Mouse (Mus musculus) ES-Bruce4 (cell line): ENCODE results near the gene Calr4. TPM values are rescaled to one million over a fixed set of nuclear protein-coding genes. Genes with fewer than 3 reads are reported as not detected.

Experiments used
- H3K27ac ChIP-seq: 2 replicates; pipeline ENCODE4 v1.5.1; 2012; ENCODE audit warnings: low read length, inconsistent platforms; ENCODE audit not compliant: insufficient read depth
- H3K27me3 ChIP-seq: 2 replicates; pipeline ENCODE4 v1.6.1; 2012; ENCODE audit warnings: mild to moderate bottlenecking, low read length, inconsistent platforms; ENCODE audit not compliant: control insufficient read depth, poor library complexity, insufficient read depth, severe bottlenecking
- H3K36me3 ChIP-seq: 2 replicates; pipeline ENCODE4 v1.6.1; 2012; ENCODE audit warnings: inconsistent platforms, mild to moderate bottlenecking, low read length, moderate library complexity; ENCODE audit not compliant: control insufficient read depth, poor library complexity, insufficient read depth, severe bottlenecking
- H3K4me1 ChIP-seq: one replicate; pipeline ENCODE4 v1.8.1; 2011; ENCODE audit warnings: low read length; ENCODE audit not compliant: control insufficient read depth, insufficient read depth
- H3K4me3 ChIP-seq: 2 replicates; pipeline ENCODE4 v1.5.1; 2011; ENCODE audit warnings: low read depth, mild to moderate bottlenecking, low read length
- H3K9ac ChIP-seq: 2 replicates; pipeline ENCODE4 v1.6.1; 2012; ENCODE audit warnings: low read depth, mild to moderate bottlenecking, inconsistent platforms; ENCODE audit not compliant: poor library complexity, severe bottlenecking
- H3K9me3 ChIP-seq: replicated peaks from 2 replicates; pipeline ENCODE4 v1.6.1; 2012; ENCODE audit warnings: mild to moderate bottlenecking, low read length, inconsistent platforms; ENCODE audit not compliant: control insufficient read depth, poor library complexity, insufficient read depth, severe bottlenecking
- CTCF ChIP-seq: IDR thresholded peaks from one replicate; pipeline ENCODE4 v1.8.1; 2011; ENCODE audit warnings: low read depth, low read length
- EP300 ChIP-seq: IDR thresholded peaks from 2 replicates; pipeline ENCODE4 v1.6.1; 2011; ENCODE audit warnings: low read depth, low read length; ENCODE audit not compliant: insufficient read depth
- POLR2A ChIP-seq: IDR thresholded peaks from one replicate; pipeline ENCODE4 v1.8.1; 2011; ENCODE audit warnings: low read length; ENCODE audit not compliant: insufficient read depth
- polyA plus RNA-seq: library from polyadenylated mRNA; stranded (reverse); fragments of >200 nt; gene quantifications from 2 replicates; pipeline ENCODE4 v1.2.4, GENCODE M21; 2011; ENCODE audit warnings: low read depth; ENCODE audit not compliant: missing spikeins, insufficient read depth, insufficient read length

Calr4 gene
- polyA plus RNA-seq, 1 experiment, result 0.78 TPM

DNA sequence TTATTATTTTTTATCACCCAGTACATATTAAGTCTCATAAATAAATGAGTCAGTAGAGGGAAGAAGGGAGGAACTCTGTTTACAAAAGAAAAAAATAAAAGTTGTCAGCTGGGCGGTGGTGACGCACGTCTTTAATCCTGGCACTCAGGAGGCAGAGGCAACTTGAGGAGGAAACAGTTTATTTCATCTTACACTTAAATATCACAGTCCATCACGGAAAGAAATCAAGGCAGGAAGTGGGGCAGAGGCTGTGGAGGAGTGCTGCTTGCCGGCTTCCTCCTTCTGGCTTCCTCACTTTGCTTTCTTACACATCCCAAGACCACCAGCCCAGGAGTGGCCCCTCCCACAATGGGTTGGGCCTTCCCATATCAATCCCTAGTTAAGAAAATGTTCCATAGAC lies 8.2 kb upstream of the Calr4 start:
- H3K9ac ChIP-seq, result no peak overlapping the region
- H3K27ac ChIP-seq, result no peak overlapping the region
- no peaks in the 10 kb centered on the region for H3K36me3 ChIP-seq
- no peaks in the 10 kb centered on the region for H3K9me3 ChIP-seq
- no peak overlapping the region for H3K4me3 ChIP-seq
- no peaks in the 10 kb centered on the region for H3K4me1 ChIP-seq
- no peak for TF ChIP-seq CTCF
- TF ChIP-seq POLR2A, result no peak
- no peak for TF ChIP-seq EP300
- no peaks in the 10 kb centered on the region for H3K27me3 ChIP-seq

DNA sequence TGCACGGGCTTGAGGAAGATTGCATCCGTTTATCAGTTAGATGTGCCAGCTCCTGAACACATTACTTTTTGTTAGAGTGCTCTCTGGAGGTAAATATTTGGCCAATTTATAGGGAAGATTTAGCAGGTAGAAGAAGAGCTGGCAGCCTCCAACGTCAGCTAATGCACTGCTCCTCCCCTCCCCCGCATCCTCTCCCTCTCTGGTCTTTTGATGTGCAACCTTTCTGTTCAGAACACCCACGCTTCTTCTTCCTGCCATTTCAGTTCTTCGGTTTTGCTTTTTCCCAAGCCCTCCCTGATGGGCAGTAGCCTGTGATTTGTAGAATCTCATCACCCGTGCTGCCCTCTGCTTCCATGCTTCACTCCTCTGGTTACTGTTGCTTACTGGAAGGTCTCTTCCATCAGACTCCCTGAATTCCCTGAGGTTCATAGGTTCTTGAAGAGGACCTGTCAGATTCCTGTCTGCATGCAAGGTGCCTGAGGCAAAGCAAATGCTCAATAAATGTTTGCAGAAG lies 4.5 kb upstream of the Calr4 start:
- H3K27ac ChIP-seq, result no peak overlapping the region
- H3K9me3 ChIP-seq, result no peaks in the 10 kb centered on the region; the same call in 1 of the 2 replicates
- TF ChIP-seq CTCF (no peak), EP300 (no peak), POLR2A (no peak)
- no peaks in the 10 kb centered on the region for H3K36me3 ChIP-seq
- no peak overlapping the region for H3K4me3 ChIP-seq
- H3K9ac ChIP-seq, result no peak overlapping the region
- no peaks in the 10 kb centered on the region for H3K27me3 ChIP-seq
- no peaks in the 10 kb centered on the region for H3K4me1 ChIP-seq

DNA sequence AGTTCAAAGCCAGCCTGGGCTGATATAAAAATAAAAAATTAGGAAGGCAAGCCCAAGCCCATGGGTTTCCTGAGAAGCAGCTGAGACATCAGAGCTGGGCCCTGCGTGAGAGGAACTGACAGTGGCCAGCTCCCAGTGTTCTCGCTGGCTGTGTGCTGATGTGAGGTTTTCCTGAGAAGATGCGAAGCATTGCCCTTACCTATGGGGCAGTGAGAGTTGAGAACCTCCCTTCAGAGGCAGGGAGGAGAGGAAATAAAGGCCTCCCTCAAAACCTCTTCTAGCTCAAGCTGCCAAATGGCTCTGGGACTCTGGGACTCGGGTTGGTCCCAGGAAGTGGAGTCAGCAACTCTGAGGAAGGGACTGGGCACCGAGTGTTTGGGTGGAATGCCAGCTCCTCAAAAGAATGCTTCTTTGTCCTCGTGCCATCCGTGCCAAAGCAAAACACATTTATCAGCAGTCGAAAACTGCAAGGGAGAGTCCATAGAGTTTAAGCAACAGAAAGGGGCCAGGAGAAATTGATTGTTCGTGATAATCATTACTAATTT lies 593 bp downstream of the Calr4 start:
- TF ChIP-seq EP300, result no peak
- TF ChIP-seq POLR2A, result no peak
- TF ChIP-seq CTCF, result no peak
- H3K4me1 ChIP-seq, result no peaks in the 10 kb centered on the region
- no peaks in the 10 kb centered on the region for H3K27me3 ChIP-seq
- no peak overlapping the region for H3K4me3 ChIP-seq
- H3K9me3 ChIP-seq, result no peaks in the 10 kb centered on the region; the same call in 1 of the 2 replicates
- H3K9ac ChIP-seq, result no peak overlapping the region
- H3K36me3 ChIP-seq, result no peaks in the 10 kb centered on the region
- no peak overlapping the region for H3K27ac ChIP-seq

DNA sequence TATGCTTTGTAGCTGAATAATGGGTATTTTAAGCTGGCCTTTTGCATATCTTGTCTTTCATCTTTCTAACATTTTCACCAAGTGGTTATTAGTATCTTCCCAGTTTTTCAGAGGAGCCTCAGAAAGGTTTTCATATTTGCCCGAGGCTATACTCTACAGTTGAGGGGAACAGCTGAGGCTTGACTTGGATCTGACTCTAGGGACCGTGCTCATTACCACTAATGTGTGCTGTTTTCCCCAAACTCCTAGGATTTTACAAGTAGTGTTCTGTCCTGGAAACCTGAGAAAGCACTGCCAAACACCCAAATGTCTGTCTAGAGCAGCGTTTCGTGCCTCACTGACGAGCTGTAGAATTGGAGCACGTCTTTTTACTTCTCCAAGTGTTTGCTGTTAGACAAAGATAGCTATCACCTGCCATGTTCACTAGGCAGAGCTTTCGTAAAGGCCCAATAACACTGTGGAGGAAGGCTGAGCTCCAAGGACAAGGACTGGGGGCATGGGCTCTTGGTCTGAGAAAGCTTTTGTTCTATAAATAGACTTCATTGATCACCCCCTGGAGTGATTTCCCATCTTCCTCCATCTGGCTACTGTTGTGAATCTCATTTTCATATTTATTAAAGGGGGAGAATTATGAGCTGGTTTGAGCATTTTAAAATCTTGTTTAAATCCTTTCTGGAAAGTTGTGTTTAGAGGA lies 2.0 kb downstream of the Calr4 start:
- Histone ChIP-seq H3K36me3 (no peaks in the 10 kb centered on the region), H3K4me1 (no peaks in the 10 kb centered on the region), H3K9ac (no peak overlapping the region), H3K4me3 (no peak overlapping the region), H3K9me3 (no peaks in the 10 kb centered on the region; the same call in 1 of the 2 replicates), H3K27me3 (no peaks in the 10 kb centered on the region), H3K27ac (no peak overlapping the region)
- TF ChIP-seq POLR2A (no peak), CTCF (no peak), EP300 (no peak)

DNA sequence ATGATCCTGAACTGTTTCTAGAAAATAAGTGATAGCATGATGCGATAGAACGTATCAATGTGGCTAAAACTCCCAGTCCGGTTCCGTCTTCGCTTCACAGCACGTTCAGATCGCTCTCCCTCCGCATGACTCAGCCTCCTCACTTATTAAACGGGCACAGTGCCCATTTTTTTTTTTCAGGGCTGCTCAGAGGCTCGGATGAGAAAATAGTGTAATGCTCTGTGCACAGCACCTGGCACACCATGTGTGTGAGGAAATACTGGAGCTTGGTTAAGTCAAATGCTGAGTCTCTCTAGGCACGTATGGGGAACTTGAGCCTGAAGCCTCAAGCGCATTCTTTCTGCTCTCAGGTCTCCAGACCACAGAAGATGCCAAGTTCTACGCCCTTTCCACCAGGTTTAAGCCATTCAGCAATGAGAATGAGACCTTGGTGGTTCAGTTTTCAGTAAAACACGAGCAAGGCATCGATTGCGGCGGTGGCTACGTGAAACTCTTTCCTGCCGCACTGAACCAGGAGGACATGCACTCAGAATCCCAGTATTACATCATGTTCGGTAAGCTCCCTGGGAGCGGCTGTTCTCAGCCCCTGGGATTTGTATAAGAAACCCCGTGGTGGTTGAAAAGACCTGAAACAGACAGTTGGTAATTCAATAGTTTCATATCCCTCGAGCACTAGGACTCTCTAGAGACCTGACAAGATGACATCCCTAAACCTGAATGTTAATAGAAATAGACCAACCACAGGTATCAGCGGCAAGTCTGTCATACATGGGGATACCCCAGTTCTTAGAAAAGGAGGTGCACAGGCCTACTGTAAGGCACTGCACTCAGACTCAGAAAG lies 4.4 kb downstream of the Calr4 start:
- no peak overlapping the region for H3K9ac ChIP-seq
- no peaks in the 10 kb centered on the region for H3K27me3 ChIP-seq
- H3K4me3 ChIP-seq, result no peak overlapping the region
- no peaks in the 10 kb centered on the region for H3K4me1 ChIP-seq
- H3K27ac ChIP-seq, result no peak overlapping the region
- no peaks in the 10 kb centered on the region for H3K36me3 ChIP-seq
- no peaks in the 10 kb centered on the region; the same call in 1 of the 2 replicates for H3K9me3 ChIP-seq
- TF ChIP-seq CTCF, result no peak
- no peak for TF ChIP-seq POLR2A
- TF ChIP-seq EP300, result no peak

DNA sequence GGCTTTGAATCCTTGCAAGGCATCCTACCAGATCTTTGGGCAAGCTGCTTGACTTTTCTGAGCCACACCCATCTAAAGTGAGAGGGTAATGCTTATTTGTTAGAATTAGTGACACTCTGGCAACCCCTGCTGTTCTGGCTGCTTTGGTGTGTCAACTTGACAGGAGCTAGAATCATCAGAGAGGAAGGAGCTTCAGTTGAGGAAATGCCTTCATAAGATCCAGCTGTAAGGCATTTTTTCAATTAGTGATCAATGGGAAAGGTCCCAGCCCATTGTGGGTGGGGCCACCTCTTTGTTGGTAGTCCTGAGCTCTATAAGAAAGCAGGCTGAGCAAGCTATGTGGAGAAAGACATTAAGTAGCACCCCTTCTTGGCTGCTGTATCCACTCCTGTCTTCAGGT lies 6.9 kb downstream of the Calr4 start:
- H3K27me3 ChIP-seq, result no peaks in the 10 kb centered on the region
- H3K27ac ChIP-seq, result no peak overlapping the region
- no peak overlapping the region for H3K9ac ChIP-seq
- TF ChIP-seq EP300, result no peak
- no peak for TF ChIP-seq POLR2A
- TF ChIP-seq CTCF, result no peak
- H3K9me3 ChIP-seq, result no peaks in the 10 kb centered on the region
- H3K4me1 ChIP-seq, result no peaks in the 10 kb centered on the region
- no peaks in the 10 kb centered on the region for H3K36me3 ChIP-seq
- H3K4me3 ChIP-seq, result no peak overlapping the region
